Mouse (Mus musculus): ENCODE results near the gene Pitpnc1. TPM values are rescaled to one million over a fixed set of nuclear protein-coding genes. Genes with fewer than 3 reads are reported as not detected.

Gene Pitpnc1
- polyA plus RNA-seq, 1 experiment from 2014 or later = 38.1 TPM

- Histone ChIP-seq H3K27me3 (ENCODE audit: control insufficient read depth, insufficient read depth, low read length) (no peaks in the 10 kb centered on the region), H3K36me3 (ENCODE audit: control insufficient read depth, insufficient read depth, low read length) (no peaks in the 10 kb centered on the region), H3K9me3 (ENCODE audit: control insufficient read depth, low read length) (no peaks in the 10 kb centered on the region), H3K4me1 (ENCODE audit: control insufficient read depth, insufficient read depth, low read length) (no peaks in the 10 kb centered on the region), H3K27ac (ENCODE audit: low read depth, low read length) (no peak overlapping the region), H3K4me3 (ENCODE audit: low read depth, low read length) (no peak overlapping the region), H3K9ac (ENCODE audit: low read length) (no peak overlapping the region), H3K4me2 (ENCODE audit: low read depth) (no peak overlapping the region)
- DNase-seq (ENCODE audit: low spot score) (no peak), ATAC-seq (ENCODE audit: insufficient read depth, low FRiP score, low TSS enrichment) (no peak)
- whole genome bisulfite sequencing = 75% methylated on average over 12 of the region's 12 CpGs
Measured at GRCm38 (mm10) chr11:107222531-107223168, 247.8 kb downstream of the Pitpnc1 start.

- 90% methylated on average over 9 of the region's 9 CpGs for WGBS
- Histone ChIP-seq H3K4me2 (ENCODE audit: low read depth) (no peak overlapping the region), H3K4me3 (ENCODE audit: low read depth, low read length) (no peak overlapping the region), H3K27me3 (ENCODE audit: control insufficient read depth, insufficient read depth, low read length) (no peaks in the 10 kb centered on the region), H3K36me3 (ENCODE audit: control insufficient read depth, insufficient read depth, low read length) (0 out of 2 replicates have a peak, but pooled peaks cover 2% of the 10 kb centered on the region), H3K27ac (ENCODE audit: low read depth, low read length) (no peak overlapping the region), H3K9me3 (ENCODE audit: control insufficient read depth, low read length) (no peaks in the 10 kb centered on the region), H3K4me1 (ENCODE audit: control insufficient read depth, insufficient read depth, low read length) (no peaks in the 10 kb centered on the region), H3K9ac (ENCODE audit: low read length) (no peak overlapping the region)
- DNase-seq (ENCODE audit: low spot score) (no peak), ATAC-seq (ENCODE audit: insufficient read depth, low FRiP score, low TSS enrichment) (no peak)
Measured at GRCm38 (mm10) chr11:107215111-107215510, 255.4 kb downstream of the Pitpnc1 start.

- Histone ChIP-seq H3K4me2 (ENCODE audit: low read depth) (no peak overlapping the region), H3K4me1 (ENCODE audit: control insufficient read depth, insufficient read depth, low read length) (no peaks in the 10 kb centered on the region), H3K27me3 (ENCODE audit: control insufficient read depth, insufficient read depth, low read length) (no peaks in the 10 kb centered on the region), H3K9me3 (ENCODE audit: control insufficient read depth, low read length) (no peaks in the 10 kb centered on the region), H3K27ac (ENCODE audit: low read depth, low read length) (no peak overlapping the region), H3K4me3 (ENCODE audit: low read depth, low read length) (no peak overlapping the region), H3K9ac (ENCODE audit: low read length) (no peak overlapping the region), H3K36me3 (ENCODE audit: control insufficient read depth, insufficient read depth, low read length) (0 out of 2 replicates have a peak, but pooled peaks cover 2% of the 10 kb centered on the region)
- WGBS = 79% methylated on average over 5 of the region's 5 CpGs
- ATAC-seq (ENCODE audit: insufficient read depth, low FRiP score, low TSS enrichment) (no peak), DNase-seq (ENCODE audit: low spot score) (no peak)
Measured at GRCm38 (mm10) chr11:107213745-107214144, 256.8 kb downstream of the Pitpnc1 start.

- H3K27me3 ChIP-seq (ENCODE audit: control insufficient read depth, insufficient read depth, low read length) = no peaks in the 10 kb centered on the region
Measured at GRCm38 (mm10) chr11:107209818-107210217, 260.7 kb downstream of the Pitpnc1 start.

GRCm38 (mm10) chr11:107201773-107202172 lies 268.7 kb downstream of the Pitpnc1 start:
- ATAC-seq (ENCODE audit: insufficient read depth, low FRiP score, low TSS enrichment) (no peak), DNase-seq (ENCODE audit: low spot score) (no peak)
- Histone ChIP-seq H3K9me3 (ENCODE audit: control insufficient read depth, low read length) (no peaks in the 10 kb centered on the region), H3K9ac (ENCODE audit: low read length) (no peak overlapping the region), H3K27me3 (ENCODE audit: control insufficient read depth, insufficient read depth, low read length) (no peaks in the 10 kb centered on the region), H3K4me3 (ENCODE audit: low read depth, low read length) (no peak overlapping the region), H3K4me1 (ENCODE audit: control insufficient read depth, insufficient read depth, low read length) (no peaks in the 10 kb centered on the region), H3K4me2 (ENCODE audit: low read depth) (no peak overlapping the region), H3K27ac (ENCODE audit: low read depth, low read length) (no peak overlapping the region), H3K36me3 (ENCODE audit: control insufficient read depth, insufficient read depth, low read length) (no peaks in the 10 kb centered on the region)
- WGBS = 89% methylated on average over 11 of the region's 11 CpGs

More at GRCm38 (mm10) chr11:107209818-107210217, 260.7 kb downstream of the Pitpnc1 start:
- Histone ChIP-seq H3K4me3 (ENCODE audit: low read depth, low read length) (no peak overlapping the region), H3K9ac (ENCODE audit: low read length) (no peak overlapping the region), H3K4me2 (ENCODE audit: low read depth) (no peak overlapping the region), H3K36me3 (ENCODE audit: control insufficient read depth, insufficient read depth, low read length) (no peaks in the 10 kb centered on the region), H3K4me1 (ENCODE audit: control insufficient read depth, insufficient read depth, low read length) (no peaks in the 10 kb centered on the region), H3K9me3 (ENCODE audit: control insufficient read depth, low read length) (no peaks in the 10 kb centered on the region), H3K27ac (ENCODE audit: low read depth, low read length) (no peak overlapping the region)
- 84% methylated on average over 13 of the region's 13 CpGs for WGBS
- no peak for ATAC-seq (ENCODE audit: insufficient read depth, low FRiP score, low TSS enrichment)
- no peak for DNase-seq (ENCODE audit: low spot score)

GRCm38 (mm10) chr11:107199281-107199680 lies 271.2 kb downstream of the Pitpnc1 start:
- no peaks in the 10 kb centered on the region for H3K4me1 ChIP-seq (ENCODE audit: control insufficient read depth, insufficient read depth, low read length)
- H3K27me3 ChIP-seq (ENCODE audit: control insufficient read depth, insufficient read depth, low read length) = no peaks in the 10 kb centered on the region
- no peak overlapping the region for H3K4me3 ChIP-seq (ENCODE audit: low read depth, low read length)
- no peaks in the 10 kb centered on the region for H3K36me3 ChIP-seq (ENCODE audit: control insufficient read depth, insufficient read depth, low read length)
- no peak overlapping the region for H3K4me2 ChIP-seq (ENCODE audit: low read depth)
- 86% methylated on average over 5 of the region's 5 CpGs for WGBS
- ATAC-seq (ENCODE audit: insufficient read depth, low FRiP score, low TSS enrichment) (no peak), DNase-seq (ENCODE audit: low spot score) (no peak)
- no peak overlapping the region for H3K27ac ChIP-seq (ENCODE audit: low read depth, low read length)
- no peaks in the 10 kb centered on the region for H3K9me3 ChIP-seq (ENCODE audit: control insufficient read depth, low read length)
- no peak overlapping the region for H3K9ac ChIP-seq (ENCODE audit: low read length)

- Histone ChIP-seq H3K4me1 (ENCODE audit: control insufficient read depth, insufficient read depth, low read length) (no peaks in the 10 kb centered on the region), H3K4me3 (ENCODE audit: low read depth, low read length) (no peak overlapping the region), H3K4me2 (ENCODE audit: low read depth) (no peak overlapping the region), H3K27me3 (ENCODE audit: control insufficient read depth, insufficient read depth, low read length) (no peaks in the 10 kb centered on the region), H3K9ac (ENCODE audit: low read length) (no peak overlapping the region), H3K27ac (ENCODE audit: low read depth, low read length) (no peak overlapping the region), H3K9me3 (ENCODE audit: control insufficient read depth, low read length) (no peaks in the 10 kb centered on the region), H3K36me3 (ENCODE audit: control insufficient read depth, insufficient read depth, low read length) (no peaks in the 10 kb centered on the region)
- no peak for DNase-seq (ENCODE audit: low spot score)
- no peak for ATAC-seq (ENCODE audit: insufficient read depth, low FRiP score, low TSS enrichment)
- WGBS = 66% methylated on average over 2 of the region's 2 CpGs
Measured at GRCm38 (mm10) chr11:107195334-107195733, 275.2 kb downstream of the Pitpnc1 start.

GRCm38 (mm10) chr11:107190376-107190775 lies 280.1 kb downstream of the Pitpnc1 start:
- Histone ChIP-seq H3K36me3 (ENCODE audit: control insufficient read depth, insufficient read depth, low read length) (0 out of 2 replicates have a peak, but pooled peaks cover 3% of the 10 kb centered on the region), H3K4me1 (ENCODE audit: control insufficient read depth, insufficient read depth, low read length) (peaks cover 5% of the 10 kb centered on the region; the same call in 1 of the 2 replicates), H3K4me2 (ENCODE audit: low read depth) (no peak overlapping the region), H3K9ac (ENCODE audit: low read length) (no peak overlapping the region), H3K4me3 (ENCODE audit: low read depth, low read length) (no peak overlapping the region), H3K27ac (ENCODE audit: low read depth, low read length) (no peak overlapping the region), H3K27me3 (ENCODE audit: control insufficient read depth, insufficient read depth, low read length) (no peaks in the 10 kb centered on the region), H3K9me3 (ENCODE audit: control insufficient read depth, low read length) (no peaks in the 10 kb centered on the region)
- DNase-seq (ENCODE audit: low spot score) (no peak), ATAC-seq (ENCODE audit: insufficient read depth, low FRiP score, low TSS enrichment) (no peak)
- WGBS = 85% methylated on average over 2 of the region's 2 CpGs

All from neural tube, embryonic 11.5 days (tissue).